Mouse (Mus musculus) ES-E14 (cell line): Measurements from ENCODE around the gene Snx12. TPM values are rescaled to one million over a fixed set of nuclear protein-coding genes. Genes with fewer than 3 reads are reported as not detected.

Source experiments
- DNase-seq: peaks from one replicate; pipeline ENCODE4 v3.0.0-alpha.2; 2013; ENCODE audit warnings: low read depth, low spot score
- H3K27ac ChIP-seq: 2 replicates; pipeline ENCODE4 v1.5.1; 2012; ENCODE audit warnings: low read depth, mild to moderate bottlenecking, low read length, moderate library complexity, mixed read lengths; ENCODE audit not compliant: poor library complexity, insufficient read depth, severe bottlenecking
- H3K36me3 ChIP-seq: 2 replicates; pipeline ENCODE4 v1.6.1; 2012; ENCODE audit warnings: mild to moderate bottlenecking, low read length, moderate library complexity, mixed read lengths; ENCODE audit not compliant: control insufficient read depth, poor library complexity, insufficient read depth, severe bottlenecking
- H3K4me1 ChIP-seq, 2 experiments: fragments of 150-350 bp in 1 of 2; sonication (generic) in 1 of 2; 2 replicates each; pipeline ENCODE4 v1.6.1; 2012; ENCODE audit warnings: low read length in 2 of 2, mild to moderate bottlenecking in 1 of 2, mixed read lengths in 1 of 2; ENCODE audit not compliant: control insufficient read depth in 2 of 2, insufficient read depth in 2 of 2, poor library complexity in 1 of 2
- H3K4me3 ChIP-seq, 2 experiments: fragments of 150-350 bp in 1 of 2; sonication (generic) in 1 of 2; 2 replicates each; pipeline ENCODE4 v1.5.1; 2012; ENCODE audit warnings: low read length in 2 of 2, low read depth in 1 of 2, mild to moderate bottlenecking in 1 of 2, mixed read lengths in 1 of 2; ENCODE audit not compliant: insufficient read depth in 1 of 2, poor library complexity in 1 of 2, severe bottlenecking in 1 of 2
- H3K9ac ChIP-seq: 2 replicates; pipeline ENCODE4 v1.6.1; 2012; ENCODE audit warnings: low read depth, mild to moderate bottlenecking, low read length, mixed read lengths; ENCODE audit not compliant: poor library complexity, insufficient read depth, severe bottlenecking
- H3K9me3 ChIP-seq: fragments of 150-350 bp; sonication (generic); 2 replicates; pipeline ENCODE4 v1.6.1; 2012; ENCODE audit warnings: low read depth, mild to moderate bottlenecking, low read length; ENCODE audit not compliant: control insufficient read depth, insufficient read depth
- CHD2 ChIP-seq: IDR thresholded peaks from 2 replicates; pipeline ENCODE4 v1.6.1; 2014; ENCODE audit warnings: mild to moderate bottlenecking, low read depth, low read length, inconsistent platforms
- HCFC1 ChIP-seq: IDR thresholded peaks from 2 replicates; pipeline ENCODE4 v1.6.1; 2012; ENCODE audit warnings: low read length, inconsistent platforms, borderline replicate concordance; ENCODE audit not compliant: insufficient read depth
- MAFK ChIP-seq: IDR thresholded peaks from 2 replicates; pipeline ENCODE4 v1.6.1; 2014; ENCODE audit warnings: mild to moderate bottlenecking, low read depth, low read length, inconsistent platforms; ENCODE audit not compliant: insufficient read depth
- ZC3H11A ChIP-seq: IDR thresholded peaks from 2 replicates; pipeline ENCODE4 v1.6.1; 2012; ENCODE audit warnings: low read depth, mild to moderate bottlenecking, inconsistent platforms, low read length, borderline replicate concordance
- ZNF384 ChIP-seq: IDR thresholded peaks from 2 replicates; pipeline ENCODE4 v1.6.1; 2012; ENCODE audit warnings: low read depth, low read length, inconsistent platforms
- in situ Hi-C, 2 experiments: fragments of 600-800 bp; cut with MboI; formaldehyde crosslinking; loops; one replicate each; pipeline ENCODE4 v1.15.1; 2025; ENCODE audit warnings: low sequenced_read_pairs in 2 of 2, inconsistent platforms in 1 of 2; ENCODE audit not compliant: unreplicated experiment in 2 of 2
- total RNA-seq: library from RNA; depleted of rRNA; stranded (reverse); fragments of 300-350 nt; gene quantifications from 2 replicates; pipeline ENCODE4 v1.2.3, GENCODE M21; 2012

Snx12 gene
- total RNA-seq, 1 experiment: 34.8 TPM

DNA sequence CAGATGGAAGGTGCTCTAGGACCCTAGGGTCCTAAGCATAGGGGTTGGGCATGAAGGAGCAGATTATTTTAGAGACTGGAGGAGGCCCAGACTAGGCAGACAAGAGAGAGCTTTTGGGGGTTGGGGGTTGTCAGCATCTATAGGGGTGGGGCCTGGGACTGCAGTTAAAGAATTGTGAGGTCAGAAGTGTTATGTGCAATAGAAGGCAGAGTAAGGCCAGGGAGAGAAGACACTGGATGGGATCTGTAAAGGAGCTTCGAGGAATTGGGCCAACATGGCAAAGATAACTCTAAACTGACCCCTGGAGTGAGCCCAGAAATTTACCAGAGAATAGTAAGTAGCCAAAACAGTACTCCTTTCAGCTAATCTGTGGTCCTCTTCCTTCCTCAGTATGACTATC is 41.5 kb upstream of the Snx12 start, which contains the start of gene Gm614:
Gene Gm614 (minus strand): TSS at position 101 of the 400 bp plus-strand sequence.
- Histone ChIP-seq H3K27ac (no peak within 1 kb of the TSS), H3K4me3 (no peak within 1 kb of the TSS), H3K9ac (no peak within 1 kb of the TSS), H3K4me1 (peaks cover 2 to 9% of the 10 kb centered on the region in 2 experiments; a peak in 3 of 4 replicates), H3K9me3 (no peaks in the 10 kb centered on the region), H3K36me3 (no peaks in the 10 kb centered on the region)
- TF ChIP-seq ZC3H11A (no peak), HCFC1 (no peak), ZNF384 (no peak), MAFK (no peak), CHD2 (no peak)
- in situ Hi-C loops: no loop called here
- no peak for DNase-seq

DNA sequence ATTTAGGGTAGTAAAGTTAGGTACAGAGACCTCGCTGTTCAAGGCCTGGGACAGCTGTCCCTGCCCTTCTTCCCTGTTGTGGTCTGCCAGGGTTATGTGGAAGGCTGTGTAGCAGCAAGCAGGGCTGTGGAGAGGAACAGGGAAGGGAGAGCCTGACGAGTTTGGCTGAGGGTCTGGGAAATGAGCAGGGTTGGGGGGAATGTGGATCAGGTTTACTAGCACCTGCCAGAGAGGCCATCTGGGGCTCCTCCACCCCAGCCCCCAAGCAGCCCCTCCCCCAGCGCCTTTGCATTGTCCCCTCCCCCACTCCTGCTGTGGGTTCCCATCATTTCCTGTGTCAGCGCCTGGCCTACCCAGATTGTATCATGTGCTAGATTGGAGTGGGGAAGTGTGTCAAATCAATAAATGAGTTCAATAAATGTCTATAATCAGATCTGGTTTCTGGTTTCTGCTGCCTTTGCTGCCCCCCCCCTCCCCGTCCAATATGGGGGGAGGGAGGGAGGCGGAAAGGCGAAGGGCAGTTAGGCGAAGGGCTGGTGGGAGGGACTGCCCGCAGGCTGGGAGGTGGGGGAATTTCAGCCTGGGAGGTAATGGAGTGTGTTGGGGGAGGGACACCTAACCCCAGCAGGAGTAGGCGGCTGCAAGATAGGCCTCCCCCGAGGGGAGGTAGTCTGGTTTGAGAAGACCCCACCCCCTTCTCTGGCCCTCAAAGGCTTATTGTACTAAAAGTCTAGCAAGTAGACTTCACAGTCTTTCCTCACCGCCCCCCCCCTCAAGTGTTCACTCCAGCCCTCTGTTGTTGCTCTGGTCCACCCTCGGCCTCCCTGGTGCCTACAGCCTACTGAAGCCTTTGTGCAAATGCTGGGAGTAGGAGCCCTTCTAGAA is 38.3 kb upstream of the Snx12 start:
- in situ Hi-C loops: no loop called here
- Histone ChIP-seq H3K9ac (peak overlapping the region; percentile 64), H3K4me1 (peaks cover 4 to 8% of the 10 kb centered on the region in 2 experiments; a peak in 2 of 4 replicates), H3K36me3 (0 out of 2 replicates have a peak, but pooled peaks cover 2% of the 10 kb centered on the region), H3K9me3 (no peaks in the 10 kb centered on the region), H3K4me3 (peak overlapping the region; percentile 28 to 49; a peak in 3 of 4 replicates), H3K27ac (peak overlapping the region; percentile 93)
- TF ChIP-seq ZC3H11A (no peak), ZNF384 (no peak), CHD2 (no peak), MAFK (no peak), HCFC1 (no peak)
- DNase-seq: no peak

DNA sequence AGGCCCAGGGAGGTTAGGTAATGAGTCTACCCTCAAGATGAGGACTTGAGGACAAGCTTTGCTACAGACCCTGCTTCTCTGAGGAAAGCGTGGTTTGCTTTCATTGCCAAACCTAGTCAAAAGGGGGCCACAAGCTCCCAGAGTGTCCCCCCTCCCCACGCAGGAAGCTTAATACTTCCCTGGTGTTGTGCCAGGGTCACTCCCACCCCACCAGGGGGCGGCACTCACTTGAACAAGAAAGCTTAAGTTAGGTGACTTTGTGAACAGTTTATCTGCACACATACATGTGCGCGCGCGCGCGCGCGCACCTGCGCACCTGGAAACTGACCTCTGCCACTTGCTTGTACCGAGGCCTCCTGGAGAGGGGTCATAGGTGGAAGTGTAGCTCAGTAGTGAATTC is 34.2 kb upstream of the Snx12 start:
- Histone ChIP-seq H3K9me3 (no peaks in the 10 kb centered on the region), H3K27ac (no peak overlapping the region), H3K36me3 (0 out of 2 replicates have a peak, but pooled peaks cover 2% of the 10 kb centered on the region), H3K9ac (peak overlapping the region; percentile 52; the same call in 1 of the 2 replicates), H3K4me3 (peak overlapping the region; percentile 25 to 34; a peak in 3 of 4 replicates), H3K4me1 (peaks cover 4% of the 10 kb centered on the region in 2 experiments; a peak in 2 of 4 replicates)
- TF ChIP-seq ZNF384 (no peak), CHD2 (no peak), MAFK (no peak), ZC3H11A (no peak), HCFC1 (no peak)
- in situ Hi-C loops: no loop called here
- DNase-seq: no peak

DNA sequence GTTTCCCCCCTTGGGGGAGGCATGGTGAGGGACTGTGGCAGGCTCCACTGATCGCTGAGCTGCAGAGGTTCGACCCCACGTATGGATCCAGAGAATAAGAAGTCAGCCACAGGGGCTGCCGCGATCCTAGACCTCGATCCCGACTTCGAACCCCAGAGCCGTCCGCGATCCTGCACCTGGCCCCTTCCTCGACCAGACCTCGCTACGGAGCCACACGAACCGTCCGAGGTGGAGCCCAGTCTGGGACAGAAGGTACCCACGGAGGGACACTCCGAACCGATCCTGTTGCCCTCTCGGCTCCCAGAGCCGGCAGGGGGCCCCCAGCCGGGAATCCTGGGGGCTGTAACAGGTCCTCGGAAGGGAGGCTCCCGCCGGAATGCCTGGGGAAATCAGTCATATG is 32.4 kb upstream of the Snx12 start:
- Histone ChIP-seq H3K9ac (peak overlapping the region; percentile 76), H3K4me3 (peak overlapping the region; percentile 61 to 78), H3K27ac (peak overlapping the region; percentile 41; the same call in 1 of the 2 replicates), H3K9me3 (no peaks in the 10 kb centered on the region), H3K4me1 (peaks cover 1 to 4% of the 10 kb centered on the region in 2 experiments; a peak in 1 of 4 replicates), H3K36me3 (0 out of 2 replicates have a peak, but pooled peaks cover 2% of the 10 kb centered on the region)
- TF ChIP-seq MAFK (no peak), HCFC1 (no peak), ZNF384 (no peak), CHD2 (no peak), ZC3H11A (no peak)
- in situ Hi-C loops: no loop called here
- DNase-seq: no peak
